9 mouse cellular contexts compared by ENCODE assay signal in genomic region chr10:20915623-20916045, GRCm38 (mm10). TPM values are rescaled to one million over a fixed set of nuclear protein-coding genes. Genes with fewer than 3 reads are reported as not detected.
DNase-seq lines count a peak whose midpoint lies in the region; ATAC-seq and TF ChIP-seq lines count a peak whose summit lies in the region.
"Had no signal": no experiment of that assay in that cellular context is flagged by ENCODE, and none has a peak within 500 bp of the region (broad histone marks: within the 10 kb centered on the region; RNA-seq: fewer than 3 reads in every experiment).

No protein-coding gene starts in this region.

- no peaks in the 10 kb centered on the region for H3K9me3 ChIP-seq in heart, embryonic 12.5 days (replicated peaks)
- no peaks in the 10 kb centered on the region for H3K9me3 ChIP-seq in midbrain, postnatal 0 days (ENCODE audit: low read length)
- H3K9me3 ChIP-seq: limb, embryonic 12.5 days had no signal

- no peaks in the 10 kb centered on the region for H3K36me3 ChIP-seq in heart, adult 2 months (ENCODE audit: control insufficient read depth, insufficient read depth, low read length)
- no peaks in the 10 kb centered on the region for H3K36me3 ChIP-seq in heart, embryonic 12.5 days
- no peaks in the 10 kb centered on the region for H3K36me3 ChIP-seq in midbrain, postnatal 0 days (ENCODE audit: insufficient read depth, low read length)
- H3K36me3 ChIP-seq: limb, embryonic 12.5 days had no signal

- H3K4me3 ChIP-seq in heart, adult 2 months: no peak overlapping the region
- no peak overlapping the region for H3K4me3 ChIP-seq in heart, embryonic 12.5 days
- no peak overlapping the region for H3K4me3 ChIP-seq in midbrain, postnatal 0 days (ENCODE audit: low read depth, low read length)
- H3K4me3 ChIP-seq: limb, embryonic 12.5 days had no signal

- intact Hi-C loops in heart, adult 2 months (cut with DNase I): no loop called here

- no peak for TF ChIP-seq EP300 in heart, adult 2 months (IDR thresholded peaks at IDR 0.05; ENCODE audit: insufficient read depth, low read depth, low read length)

- H3K9ac ChIP-seq in heart, adult 2 months (ENCODE audit: low read depth, low read length): no peak overlapping the region
- H3K9ac ChIP-seq in heart, embryonic 12.5 days: no peak overlapping the region
- no peak overlapping the region for H3K9ac ChIP-seq in midbrain, postnatal 0 days (replicated peaks; ENCODE audit: low read length, poor library complexity, severe bottlenecking)
- H3K9ac ChIP-seq: limb, embryonic 12.5 days had no signal

- no peaks in the 10 kb centered on the region for H3K4me1 ChIP-seq in heart, adult 2 months (ENCODE audit: control insufficient read depth, insufficient read depth, low read length)
- H3K4me1 ChIP-seq in heart, embryonic 12.5 days (replicated peaks): peaks cover 6% of the 10 kb centered on the region; the same call in 1 of the 2 replicates
- no peaks in the 10 kb centered on the region for H3K4me1 ChIP-seq in midbrain, postnatal 0 days (ENCODE audit: insufficient read depth, low read length)
- H3K4me1 ChIP-seq: limb, embryonic 12.5 days had no signal

- 61% methylated on average over 7 of the region's 7 CpGs for WGBS in heart, adult 2 months
- WGBS in heart, embryonic 12.5 days: 73% methylated on average over 7 of the region's 7 CpGs
- WGBS in midbrain, postnatal 0 days: 74% methylated on average over 7 of the region's 7 CpGs

- H3K79me2 ChIP-seq in heart, adult 2 months (replicated peaks; ENCODE audit: control insufficient read depth, insufficient read depth, low read length): no peaks in the 10 kb centered on the region

- TF ChIP-seq CTCF in heart, adult 2 months (IDR thresholded peaks at IDR 0.05): peak; percentile 76
- peak; percentile 58 for TF ChIP-seq CTCF in midbrain, postnatal 0 days (IDR thresholded peaks at IDR 0.05)

- peak; percentile 35 to 39 for DNase-seq in heart, adult 2 months
- DNase-seq in A20 (ENCODE audit: low read depth, low spot score) (peak; percentile 61), ZHBTc4 (ENCODE audit: low read depth, low spot score) (peak; percentile 73)
- peak; percentile 14 to 77 for DNase-seq in kidney, postnatal 36 days
- DNase-seq in midbrain, postnatal 0 days (ENCODE audit: low spot score): peak; percentile 42
- DNase-seq in thymus, postnatal 14 days: peak; percentile 46

- H3K4me2 ChIP-seq in heart, embryonic 12.5 days: no peak overlapping the region
- H3K4me2 ChIP-seq in midbrain, postnatal 0 days (ENCODE audit: low read depth, low read length, poor library complexity, severe bottlenecking): no peak overlapping the region
- H3K4me2 ChIP-seq: limb, embryonic 12.5 days had no signal

- H3K27ac ChIP-seq in heart, adult 2 months: no peak overlapping the region
- H3K27ac ChIP-seq in heart, embryonic 12.5 days (ENCODE audit: poor library complexity, severe bottlenecking): no peak overlapping the region
- no peak overlapping the region for H3K27ac ChIP-seq in midbrain, postnatal 0 days (ENCODE audit: low read depth, low read length)
- H3K27ac ChIP-seq: limb, embryonic 12.5 days had no signal

- ATAC-seq in heart, embryonic 12.5 days (ENCODE audit: insufficient number of reproducible peaks, low FRiP score): no peak
- ATAC-seq in common myeloid progenitor, adult 5-6 weeks (replicated peaks; ENCODE audit: low read depth, poor library complexity, severe bottlenecking): peak; percentile 82
- no peak for ATAC-seq in midbrain, postnatal 0 days (ENCODE audit: low FRiP score)

- no peaks in the 10 kb centered on the region for H3K27me3 ChIP-seq in heart, adult 2 months (ENCODE audit: control insufficient read depth, insufficient read depth, low read length)
- H3K27me3 ChIP-seq in heart, embryonic 12.5 days (replicated peaks): no peaks in the 10 kb centered on the region
- H3K27me3 ChIP-seq in midbrain, postnatal 0 days (ENCODE audit: insufficient read depth, low read length): no peaks in the 10 kb centered on the region
- H3K27me3 ChIP-seq: limb, embryonic 12.5 days had no signal

- no peak for TF ChIP-seq POLR2A in heart, adult 2 months (IDR thresholded peaks at IDR 0.05; ENCODE audit: insufficient read depth, low read depth, low read length)

RNA-seq across cellular contexts. Expression of gene Ahi1, which starts 36.7 kb away (rescaled TPM):
- total RNA-seq in heart, adult 2 months (2021): 1 to 10 TPM; 1.3 TPM
- 0.86 and 2.3 TPM in 2 replicates for polyA plus RNA-seq in heart, adult 2 months (2012; rRNA removed)
- 5.1 and 5.4 TPM in 2 replicates for polyA plus RNA-seq in heart, embryonic 12.5 days (2016; fragmentation: Nextera tagmentation; extraction: Ambion mirVana)
- 10.6 and 11.3 TPM in 2 replicates for total RNA-seq in common myeloid progenitor, adult 5-6 weeks (2017)
- total RNA-seq in midbrain, postnatal 0 days (2014; rRNA removed): 304 and 386 TPM in 2 replicates
- polyA plus RNA-seq in midbrain, postnatal 0 days (2015; fragmentation: Nextera tagmentation; extraction: Ambion mirVana): 189 and 206 TPM in 2 replicates

Comparison
In these comparisons a context has a peak if more than half of its experiments do, and no peak if none do; other contexts are left out.
1. RNA of gene Ahi1, which starts 36.7 kb away (total RNA-seq): 304 to 386 TPM in midbrain, postnatal 0 days; 10.6 to 11.3 TPM in common myeloid progenitor, adult 5-6 weeks and 1.3 TPM in heart, adult 2 months; every median in the first group is over 10 times any median in the second.
2. Peak in every context shown above with its lines, with median percentiles within 50 percentile points of each other: DNase-seq.